Mouse (Mus musculus): ENCODE results near the gene Armcx4. TPM values are rescaled to one million over a fixed set of nuclear protein-coding genes. Genes with fewer than 3 reads are reported as not detected.
"Not testable (repeated sequence)": the region's sequence is repeated elsewhere in the genome, so short reads cannot be mapped to it uniquely, and the experiment has no call there.

Gene Armcx4
- 10 to 100 TPM; 56.9 to 60.0 TPM for total RNA-seq (2021)

DNA sequence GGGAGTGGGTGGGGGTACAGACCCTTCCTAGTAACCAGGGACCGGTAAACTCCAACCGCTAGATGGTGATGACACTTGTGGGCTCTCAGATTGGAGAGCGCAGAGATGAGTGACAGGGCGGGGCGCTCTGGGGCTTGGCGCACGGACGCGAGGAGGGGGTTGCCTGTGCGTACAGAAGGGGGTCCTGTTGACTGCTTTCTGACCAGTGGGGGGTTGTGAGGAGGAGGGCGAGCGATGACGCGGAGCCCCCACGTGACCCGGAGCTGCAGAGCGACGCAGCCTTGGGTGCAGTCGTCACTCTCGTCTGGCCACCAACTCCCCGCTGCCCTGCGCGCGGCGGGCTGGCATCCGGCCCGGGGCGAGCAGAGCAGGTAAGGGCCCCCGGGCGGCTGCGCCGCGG, at the start of gene Armcx4:
Armcx4 (plus strand) TSS at position 253 of the 400 bp plus-strand sequence.
- DNase-seq, result peak; percentile 90
- intact Hi-C loops (cut with DNase I), result loop anchor here (5.0 kb wide), 1 partner anchor 74 kb away; no protein-coding TSS in a partner anchor

DNA sequence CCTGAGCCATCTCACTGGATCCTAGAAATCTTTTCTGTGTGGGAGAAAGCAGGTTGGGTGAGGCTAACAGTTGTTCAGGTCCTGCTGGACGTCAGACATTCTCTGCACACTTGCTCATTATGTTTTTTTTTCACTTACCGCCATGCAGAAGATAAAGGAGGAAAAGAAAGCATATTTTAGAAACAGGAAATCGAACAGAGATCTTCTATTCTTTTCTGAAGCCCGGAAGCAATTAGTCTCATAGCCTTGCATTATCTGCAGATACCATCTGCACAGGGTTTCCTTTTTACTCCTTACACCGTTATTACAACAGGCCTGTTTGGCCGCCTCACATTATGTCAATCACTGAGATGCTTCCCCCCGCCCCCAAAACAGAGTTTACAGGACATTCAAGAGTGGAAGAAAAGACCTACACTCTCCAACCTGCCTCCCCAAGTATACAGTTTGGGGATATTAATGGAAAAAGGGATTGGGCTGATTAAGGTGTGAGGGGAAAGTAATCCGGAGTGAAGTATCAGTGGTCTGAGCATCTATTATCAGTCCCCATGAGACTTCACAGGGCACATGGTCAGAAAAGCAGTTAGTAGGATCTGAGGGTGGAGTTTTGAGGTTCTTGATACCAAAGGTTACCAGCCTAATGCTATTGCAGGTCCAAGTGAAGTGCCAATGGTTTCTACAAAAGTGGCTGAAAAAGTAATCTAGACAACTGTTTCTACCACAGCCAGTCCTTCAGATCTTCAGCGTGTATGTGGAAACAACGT, 45.1 kb upstream of the Armcx4 start:
- no peak for DNase-seq
- intact Hi-C loops (cut with DNase I), result loop anchor here (10.0 kb wide), 1 partner anchor 74 kb away; the partner anchor contains the start of gene Armcx1

DNA sequence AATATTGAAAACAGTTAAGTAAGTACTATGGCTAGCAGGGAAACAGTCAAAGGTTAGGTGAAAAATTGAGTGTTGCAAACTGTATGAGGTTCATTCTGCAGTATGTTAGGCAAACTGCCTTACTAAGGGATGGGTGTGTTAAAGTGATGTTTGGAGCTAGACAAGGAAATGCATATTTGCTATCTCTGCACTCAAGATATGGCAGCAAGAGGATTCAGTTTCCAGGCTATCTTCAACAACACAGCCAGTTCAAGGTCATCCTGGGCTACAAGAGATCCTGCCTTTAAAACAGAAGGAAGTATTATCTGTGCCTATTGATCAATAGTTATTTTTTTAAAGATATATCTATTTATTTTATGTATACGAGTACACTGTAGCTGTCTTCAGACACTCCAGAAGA, 40.0 kb upstream of the Armcx4 start:
- intact Hi-C loops (cut with DNase I), result loop anchor here (10.0 kb wide), 1 partner anchor 68 kb away; the partner anchor contains the start of gene Armcx1

DNA sequence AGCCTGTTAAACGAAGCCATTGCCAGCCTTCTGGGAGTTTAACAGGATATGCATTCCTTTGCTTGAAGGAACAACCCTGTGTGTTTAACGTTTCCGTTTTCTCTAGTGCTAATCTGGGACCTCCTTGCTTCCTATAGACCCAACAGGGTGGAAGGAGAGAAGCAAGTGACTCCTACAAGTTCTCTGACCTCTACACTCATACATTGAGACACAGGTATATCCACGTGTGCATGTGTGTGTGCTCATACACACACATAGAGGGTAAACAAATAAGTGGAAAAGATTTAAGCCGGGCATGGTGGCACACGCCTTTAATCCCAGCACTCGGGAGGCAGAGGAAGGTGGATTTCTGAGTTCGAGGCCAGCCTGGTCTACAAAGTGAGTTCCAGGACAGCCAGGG, 38.9 kb upstream of the Armcx4 start:
- intact Hi-C loops (cut with DNase I), result loop anchor here (10.0 kb wide), 1 partner anchor 67 kb away; the partner anchor contains the start of gene Armcx1
- DNase-seq, result no peak

More for the DNA sequence above, 40.0 kb upstream of the Armcx4 start:
- DNase-seq, result no peak

DNA sequence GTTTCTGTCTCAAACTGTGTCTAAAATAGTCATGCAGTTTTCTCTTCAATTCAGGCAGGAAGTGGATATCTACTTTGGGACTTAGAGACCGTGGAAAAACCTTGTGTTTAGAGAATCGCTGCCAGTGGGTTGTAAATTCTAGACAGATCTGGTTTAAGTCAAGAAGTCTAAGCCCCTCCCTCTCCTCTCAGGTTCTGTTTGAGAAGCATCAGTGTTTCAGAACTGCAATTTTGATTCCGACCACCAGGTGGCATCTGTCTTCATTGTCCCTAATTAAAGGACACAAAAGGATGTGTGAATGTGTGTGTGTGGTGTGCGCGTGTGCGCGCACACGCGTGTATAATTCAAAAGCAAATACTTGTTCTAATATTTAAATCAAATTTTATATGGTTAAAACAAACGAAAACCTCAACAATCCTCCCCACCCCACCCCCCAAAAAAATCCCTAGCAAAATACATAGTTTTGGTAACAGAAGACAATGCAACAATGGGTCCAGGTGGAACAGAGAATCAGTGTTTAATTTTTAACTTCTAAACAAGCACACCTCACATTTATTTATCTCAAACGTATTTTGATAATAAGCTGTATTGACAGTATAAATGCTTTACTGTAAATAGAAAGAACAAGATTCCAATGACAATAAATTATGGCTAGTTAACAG, 38.2 kb upstream of the Armcx4 start:
- DNase-seq, result peak; percentile 79
- intact Hi-C loops (cut with DNase I), result loop anchor here (10.0 kb wide), 1 partner anchor 67 kb away; the partner anchor contains the start of gene Armcx1

DNA sequence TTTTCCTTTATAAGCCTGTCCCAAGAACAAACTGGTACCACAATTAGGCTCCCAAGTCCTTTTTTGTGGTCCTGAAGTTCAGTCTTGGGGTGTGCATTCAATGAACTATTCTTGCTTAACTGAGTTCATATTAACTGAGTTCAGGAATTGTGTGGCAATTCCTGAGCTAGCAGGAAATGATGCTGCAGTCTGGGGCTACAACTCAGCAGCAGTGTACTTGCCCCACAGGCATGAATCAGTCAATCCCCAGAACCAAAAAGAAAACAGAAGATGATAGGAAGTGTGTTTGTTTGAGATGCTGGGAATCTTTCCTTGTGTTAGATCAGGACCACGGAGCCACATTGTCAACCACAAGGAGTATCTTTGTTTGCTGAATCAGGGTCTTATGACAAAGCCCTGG, 34.3 kb upstream of the Armcx4 start:
- DNase-seq, result no peak
- intact Hi-C loops (cut with DNase I), result no loop called here

DNA sequence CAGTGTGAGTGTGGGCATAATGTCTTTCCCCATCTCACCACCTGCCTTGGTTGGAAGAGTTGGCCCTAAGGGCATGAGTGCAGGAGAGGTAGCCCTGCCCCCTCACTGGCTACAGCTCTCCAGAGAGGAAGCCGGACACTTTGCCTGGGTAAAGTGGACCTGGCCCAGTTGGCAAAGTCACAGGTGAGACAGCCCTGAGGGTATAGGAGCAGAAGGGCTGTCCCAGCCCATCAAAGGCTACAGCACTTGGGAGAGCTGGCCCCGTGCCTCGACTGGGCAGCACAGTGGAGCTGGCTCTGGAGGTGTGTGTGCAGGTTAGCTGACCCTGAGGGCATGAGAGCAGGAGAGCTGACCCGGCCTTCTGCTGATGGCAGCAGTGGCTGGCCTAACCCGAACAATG, 24.7 kb upstream of the Armcx4 start:
- intact Hi-C loops (cut with DNase I), result no loop called here
- DNase-seq, result peak; percentile 18

DNA sequence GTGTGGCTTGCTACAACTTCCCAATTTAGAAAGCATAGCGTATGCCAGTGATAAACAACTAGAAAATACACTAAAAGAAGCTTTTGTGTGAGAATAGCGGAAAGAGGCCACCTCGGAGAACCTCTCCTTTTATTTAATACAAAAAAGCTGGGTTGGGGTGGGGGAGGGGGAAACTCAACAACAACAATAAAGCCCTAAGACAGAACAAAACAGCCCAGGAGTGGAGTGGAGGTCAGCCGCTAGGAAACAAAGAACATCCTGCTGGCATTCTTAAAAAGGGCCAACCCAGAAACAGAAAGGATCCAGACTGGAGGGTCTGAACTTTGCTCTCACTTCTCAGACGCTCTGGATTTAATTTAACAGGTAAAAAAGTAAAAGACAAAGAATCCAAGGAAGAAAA, 11.3 kb upstream of the Armcx4 start:
- DNase-seq, result no peak
- intact Hi-C loops (cut with DNase I), result no loop called here

DNA sequence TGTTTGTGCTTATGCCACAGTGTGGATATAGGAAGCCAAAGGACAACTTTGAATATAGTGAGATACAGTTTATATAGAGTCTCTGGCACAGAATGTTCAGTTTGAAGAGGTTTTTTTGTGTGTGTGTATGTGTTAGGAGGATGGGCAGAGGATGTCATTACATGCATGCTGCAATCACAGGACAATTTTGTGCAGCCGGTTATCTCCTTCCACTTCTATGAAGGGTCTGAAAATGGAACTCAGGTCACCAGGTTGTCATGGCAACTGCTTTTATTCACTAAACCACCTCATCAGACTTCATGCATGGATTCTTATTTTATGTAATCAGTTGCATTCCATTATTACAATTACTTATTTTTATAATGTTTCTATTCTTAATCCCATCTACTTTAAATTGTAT, 10.4 kb upstream of the Armcx4 start:
- no peak for DNase-seq
- intact Hi-C loops (cut with DNase I), result no loop called here

DNA sequence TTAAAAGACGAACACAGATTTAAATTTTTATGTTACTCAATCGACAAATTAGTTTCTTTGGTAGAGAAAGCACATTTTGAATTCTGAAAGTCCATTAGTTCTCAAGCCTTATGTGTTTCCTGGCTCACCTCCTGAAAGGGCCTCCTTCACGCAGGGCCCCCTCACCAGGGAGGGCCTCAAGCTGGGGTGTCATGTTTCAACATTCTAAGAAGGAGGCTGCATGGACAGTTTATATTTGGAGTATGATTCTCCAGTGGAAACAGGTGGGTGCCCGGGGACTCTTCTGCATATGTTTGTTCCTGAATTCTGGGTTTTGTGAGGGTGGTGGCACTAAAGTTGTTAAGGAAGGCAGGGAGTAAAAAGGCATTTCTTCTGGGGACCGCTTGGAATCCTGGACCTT, 1.4 kb upstream of the Armcx4 start:
- intact Hi-C loops (cut with DNase I), result loop anchor here (5.0 kb wide), 1 partner anchor 73 kb away; no protein-coding TSS in a partner anchor
- no peak for DNase-seq

DNA sequence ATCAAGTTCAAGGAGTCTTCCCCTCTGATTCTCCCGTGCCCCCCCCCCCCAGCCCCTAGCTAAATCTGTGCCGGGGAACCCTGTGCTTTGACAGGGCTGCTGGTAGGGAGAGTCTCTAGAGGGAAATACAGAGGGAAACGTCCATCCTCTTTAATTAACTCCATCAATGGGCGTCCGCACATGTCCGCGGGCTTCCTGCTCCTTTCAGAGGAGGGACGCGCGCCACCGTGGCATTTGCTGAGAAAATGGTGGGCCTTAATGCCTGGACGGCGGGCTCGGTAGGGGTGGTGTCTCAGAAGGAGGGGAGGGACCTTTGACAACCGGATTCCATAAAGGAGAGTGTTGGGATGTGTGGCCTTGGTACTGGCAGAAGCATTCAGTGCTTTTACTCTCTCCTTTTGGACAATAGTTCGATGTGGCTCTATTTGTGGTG, 436 bp downstream of the Armcx4 start:
- intact Hi-C loops (cut with DNase I), result loop anchor here (5.0 kb wide), 1 partner anchor 74 kb away; no protein-coding TSS in a partner anchor
- DNase-seq, result peak; percentile 47

DNA sequence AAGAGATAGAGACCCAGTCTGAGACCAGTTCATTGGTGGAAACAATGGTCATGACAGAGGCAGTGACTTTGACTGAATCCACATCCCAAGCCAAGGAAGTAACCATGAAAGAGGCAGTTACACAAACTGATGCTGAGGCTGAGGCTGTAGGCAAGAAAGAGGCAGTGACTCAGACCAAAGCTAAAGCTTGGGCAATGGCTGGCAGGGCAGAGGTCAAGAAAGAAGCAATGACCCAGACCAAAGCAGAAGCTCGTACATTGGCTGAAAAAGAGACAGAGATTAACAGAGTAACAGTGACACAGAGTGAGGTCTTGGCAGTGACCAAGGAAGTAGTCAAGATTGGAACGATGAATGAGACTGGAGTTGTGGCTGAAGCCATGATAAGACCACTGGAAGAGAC, 3.4 kb downstream of the Armcx4 start:
- no peak for DNase-seq
- intact Hi-C loops (cut with DNase I), result loop anchor here (5.0 kb wide), 1 partner anchor 77 kb away; no protein-coding TSS in a partner anchor

DNA sequence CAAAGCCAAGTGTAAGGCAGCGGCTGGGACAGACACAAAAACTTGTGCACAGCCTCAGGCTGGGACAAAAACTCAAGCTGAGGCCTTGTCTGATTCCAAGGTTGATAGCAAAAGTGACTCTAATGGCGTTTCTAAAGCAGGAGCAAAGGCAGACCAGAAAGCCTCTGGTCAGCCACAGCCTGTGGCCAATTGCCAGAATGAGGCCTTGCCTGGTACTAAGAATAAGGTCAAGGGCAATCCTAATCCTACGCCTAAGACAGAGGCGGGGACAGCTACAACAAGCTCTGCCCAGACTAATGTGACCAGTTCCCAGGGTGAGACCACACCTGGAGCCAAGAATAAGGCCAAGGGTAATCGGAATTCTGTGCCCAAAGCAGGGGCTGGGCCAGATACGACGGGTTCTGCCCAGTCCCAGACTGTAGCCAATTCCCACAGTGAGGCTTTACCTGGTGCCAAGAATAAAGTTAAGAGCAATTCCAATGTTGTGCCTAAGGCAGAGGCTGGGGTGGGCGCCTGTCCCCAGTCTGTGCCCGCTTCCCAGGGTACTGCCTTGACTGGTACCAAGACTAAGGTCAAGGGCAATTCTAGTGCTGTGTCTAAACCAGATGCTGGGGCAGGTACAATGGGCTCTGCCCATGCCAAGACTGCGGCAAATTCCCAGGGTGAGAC, 4.7 kb downstream of the Armcx4 start:
- DNase-seq, result no peak
- intact Hi-C loops (cut with DNase I), result no loop called here

DNA sequence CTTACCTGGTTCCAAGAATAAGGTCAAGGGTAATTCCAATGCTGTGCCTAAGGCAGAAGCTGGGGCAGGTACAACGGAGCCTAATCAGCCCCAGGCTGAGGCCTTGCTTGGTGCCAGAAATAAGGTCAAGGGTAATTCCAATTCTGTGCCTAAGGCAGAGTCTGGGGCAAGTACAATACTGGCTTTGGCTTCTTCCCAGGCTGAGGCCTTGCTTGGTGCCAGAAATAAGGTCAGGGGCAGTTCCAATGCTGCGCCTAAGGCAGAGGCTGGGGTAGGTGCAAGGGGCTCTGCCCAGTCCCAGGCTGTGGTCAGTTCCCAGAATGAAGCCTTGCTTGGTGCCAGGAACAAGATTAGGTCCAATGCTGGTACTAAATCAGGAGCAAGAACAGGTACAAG, 5.2 kb downstream of the Armcx4 start:
- intact Hi-C loops (cut with DNase I), result no loop called here
- no peak for DNase-seq

DNA sequence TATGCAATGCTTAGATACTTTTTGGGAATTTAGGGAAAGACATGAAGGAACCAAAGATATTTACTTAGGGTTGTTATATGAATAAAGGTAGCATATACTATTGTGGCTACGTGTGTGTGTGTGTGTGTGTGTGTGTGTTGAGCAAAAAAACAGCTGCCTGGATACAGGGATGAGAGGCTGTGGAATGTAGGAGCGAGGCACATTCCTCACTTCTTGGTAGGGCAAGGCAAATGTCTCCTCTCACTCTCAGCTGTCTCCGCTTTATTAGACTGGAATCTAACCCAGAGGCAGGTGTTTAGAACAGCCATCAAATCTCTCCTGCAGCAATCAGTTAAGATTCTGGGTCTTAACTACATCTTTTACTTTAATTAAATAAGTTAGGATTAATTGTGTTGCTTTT, 30.5 kb downstream of the Armcx4 start:
- DNase-seq, result no peak
- intact Hi-C loops (cut with DNase I), result loop anchor here (10.0 kb wide), 1 partner anchor 72 kb away; no protein-coding TSS in a partner anchor

DNA sequence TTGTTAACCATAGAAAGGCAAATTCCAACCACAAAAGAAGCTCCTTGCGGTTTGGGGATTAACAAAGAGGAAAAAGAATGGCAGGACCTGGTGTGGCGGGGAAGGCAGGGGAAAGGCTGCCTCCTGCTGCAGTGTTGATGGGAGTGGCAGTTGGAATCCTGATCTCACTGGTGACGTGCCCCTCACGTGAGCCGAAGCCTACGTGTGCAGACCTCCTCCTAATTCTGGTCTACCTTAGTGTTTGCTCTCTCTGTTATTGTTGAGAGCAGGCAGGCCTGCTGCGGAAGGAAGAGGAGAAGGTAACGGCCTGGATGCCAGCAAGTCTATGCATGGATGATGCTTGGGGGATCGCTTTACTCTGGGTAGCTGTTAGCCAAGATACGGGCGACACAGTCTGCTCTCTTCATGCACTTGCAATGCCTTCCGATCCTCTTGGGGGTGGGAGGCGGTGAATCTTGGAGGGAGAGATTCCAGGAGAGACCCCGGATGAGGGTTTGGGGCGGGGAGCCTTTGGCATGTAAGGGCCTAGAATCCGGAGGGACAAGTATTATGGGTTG, 31.5 kb downstream of the Armcx4 start, which contains the start of gene Armcx1:
Armcx1 (plus strand) TSS at position 212 of the 557 bp plus-strand sequence.
- intact Hi-C loops (cut with DNase I), result loop anchor here (10.0 kb wide), 1 partner anchor 73 kb away; no protein-coding TSS in a partner anchor
- peak; percentile 71 for DNase-seq

DNA sequence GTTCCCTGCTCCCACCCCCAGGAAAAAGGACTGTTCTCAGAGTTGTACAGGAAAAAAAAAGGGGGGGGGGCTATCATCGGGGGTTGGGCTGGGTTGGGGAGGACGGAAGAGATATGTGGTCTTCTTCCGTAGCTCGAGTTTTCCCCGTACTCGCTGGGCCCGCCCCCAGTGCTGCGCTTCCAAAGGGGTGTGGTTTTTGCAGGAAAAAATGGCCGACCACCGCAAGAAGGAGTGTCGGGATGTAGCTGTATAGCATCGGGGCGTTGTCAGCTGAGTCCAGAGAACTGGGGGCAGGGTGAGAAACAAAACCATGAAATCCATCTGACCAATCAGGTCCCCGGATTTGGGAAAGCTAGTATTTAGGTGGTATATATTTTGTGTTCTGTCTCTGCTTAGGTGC, 32.2 kb downstream of the Armcx4 start:
- DNase-seq, result peak; percentile 76
- intact Hi-C loops (cut with DNase I), result loop anchor here (10.0 kb wide), 1 partner anchor 74 kb away; no protein-coding TSS in a partner anchor

DNA sequence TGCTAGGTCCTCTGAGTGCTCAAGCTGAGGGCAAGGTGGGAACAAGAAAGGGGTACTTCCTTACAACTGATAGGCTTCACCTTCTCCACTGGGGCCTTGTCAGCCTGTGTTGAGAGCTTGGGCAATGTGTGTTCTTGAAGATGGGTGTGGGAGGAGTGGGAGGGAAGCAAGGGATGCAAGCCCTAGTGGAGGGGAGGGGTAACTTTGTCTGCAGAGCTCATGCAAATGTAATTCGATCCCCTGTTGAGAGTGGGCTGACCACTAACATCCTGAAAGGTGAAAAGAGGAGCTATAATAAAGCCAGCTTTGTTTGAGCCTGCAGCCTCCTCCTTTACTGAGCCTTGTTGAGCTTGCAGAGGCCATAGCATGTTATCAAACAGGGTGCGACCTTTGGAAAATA, 37.4 kb downstream of the Armcx4 start:
- intact Hi-C loops (cut with DNase I); DNase-seq: not testable (repeated sequence)

DNA sequence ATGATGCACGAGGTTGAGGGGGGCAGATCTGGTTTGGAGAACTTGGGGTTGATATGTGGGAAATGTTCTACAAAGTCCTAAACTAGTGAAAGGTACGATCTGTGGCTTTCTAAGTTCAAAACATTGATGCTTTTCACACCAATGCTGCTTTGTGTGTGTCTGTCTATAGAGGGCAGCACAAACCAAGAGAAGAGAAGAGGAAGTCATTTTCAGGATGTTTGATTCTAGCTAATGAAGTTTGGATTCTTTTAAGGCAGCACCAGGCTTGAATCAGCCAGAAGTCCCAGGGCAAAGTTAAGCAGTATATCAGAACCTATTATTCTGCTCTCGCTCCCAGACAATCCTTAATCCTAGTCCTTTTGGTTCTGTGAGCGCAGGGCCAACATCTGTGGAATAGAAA, 43.5 kb downstream of the Armcx4 start:
- no peak for DNase-seq
- intact Hi-C loops (cut with DNase I), result no loop called here

DNA sequence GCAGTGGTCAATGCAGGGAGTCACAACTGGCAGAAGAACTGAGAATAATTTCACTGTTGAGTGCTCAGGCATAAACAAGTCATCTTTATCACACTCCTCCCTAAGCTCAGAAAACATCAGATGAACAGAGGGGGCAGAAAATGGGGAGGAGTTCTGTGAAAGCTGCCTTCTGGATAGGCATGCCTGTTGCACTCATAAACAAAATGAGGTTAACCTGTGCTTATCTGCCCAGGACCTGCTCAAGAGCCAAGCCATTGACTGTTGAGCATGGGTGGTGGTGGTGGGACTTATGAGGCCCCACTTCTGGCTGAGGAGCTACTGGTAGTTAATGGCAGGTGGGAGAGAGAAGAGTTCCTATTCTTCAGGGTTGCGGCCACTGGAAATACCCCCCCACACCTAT, 51.5 kb downstream of the Armcx4 start:
- intact Hi-C loops (cut with DNase I), result loop anchor here (5.0 kb wide), 1 partner anchor 185 kb away; no protein-coding TSS in a partner anchor
- no peak for DNase-seq
